Mouse (Mus musculus) intestine, embryonic 14.5 days (tissue): ENCODE results near the gene Topors. TPM values are rescaled to one million over a fixed set of nuclear protein-coding genes. Genes with fewer than 3 reads are reported as not detected.
"Not testable (repeated sequence)": the region's sequence is repeated elsewhere in the genome, so short reads cannot be mapped to it uniquely, and the experiment has no call there.

ENCODE experiments used
- ATAC-seq: fragments of 200-750 bp; cut with Nextera tagmentation; replicated peaks from 2 replicates; pipeline ENCODE4 v1.8.0; 2017; ENCODE audit warnings: low read depth, moderate number of reproducible peaks, moderate TSS enrichment, moderate library complexity; ENCODE audit not compliant: low FRiP score, low TSS enrichment
- DNase-seq: peaks from one replicate; pipeline ENCODE4 v3.0.0-alpha.2; 2018; ENCODE audit warnings: low spot score
- H3K27ac ChIP-seq: fragments of 300-500 bp; sonication (generic); 2 replicates; pipeline ENCODE4 v1.5.1; 2014; ENCODE audit warnings: low read depth, mild to moderate bottlenecking, control low read depth
- H3K27me3 ChIP-seq: fragments of 300-500 bp; sonication (generic); replicated peaks from 2 replicates; pipeline ENCODE4 v1.6.1; 2014; ENCODE audit warnings: low read length, control low read depth; ENCODE audit not compliant: control insufficient read depth, insufficient read depth
- H3K36me3 ChIP-seq: fragments of 300-500 bp; sonication (generic); 2 replicates; pipeline ENCODE4 v1.6.1; 2014; ENCODE audit warnings: low read length, control low read depth; ENCODE audit not compliant: control insufficient read depth, insufficient read depth
- H3K4me1 ChIP-seq: fragments of 300-500 bp; sonication (generic); replicated peaks from 2 replicates; pipeline ENCODE4 v1.6.1; 2014; ENCODE audit warnings: low read length, control low read depth, mixed read lengths; ENCODE audit not compliant: control insufficient read depth, insufficient read depth
- H3K4me2 ChIP-seq: fragments of 300-500 bp; sonication (generic); 2 replicates; pipeline ENCODE4 v1.6.1; 2014; ENCODE audit warnings: low read length
- H3K4me3 ChIP-seq: fragments of 300-500 bp; sonication (generic); 2 replicates; pipeline ENCODE4 v1.5.1; 2014; ENCODE audit warnings: low read depth, low read length, control low read depth, mixed read lengths
- H3K9ac ChIP-seq: fragments of 300-500 bp; sonication (generic); 2 replicates; pipeline ENCODE4 v1.6.1; 2014; ENCODE audit warnings: mild to moderate bottlenecking, low read length
- H3K9me3 ChIP-seq: fragments of 300-500 bp; sonication (generic); 2 replicates; pipeline ENCODE4 v1.6.1; 2016; ENCODE audit warnings: low read length, control low read depth; ENCODE audit not compliant: control insufficient read depth
- whole genome bisulfite sequencing: fragments of 180-500 bp; shearing (Covaris S2); extraction: QIAGEN DNeasy Blood & Tissue Kit; methylation state at CpG from one replicate; pipeline ENCODE4 v1.1.7; 2014; 5-methylcytosine and 5-hydroxymethylcytosine counted together
- polyA plus RNA-seq: library from polyadenylated mRNA; unstranded; fragments of >200 nt; fragmentation: Nextera tagmentation; extraction: Ambion mirVana; gene quantifications from 2 replicates; pipeline ENCODE4 v1.2.1, GENCODE M21; 2014

Topors gene
- polyA plus RNA-seq, 1 experiment from 2014 or later, result 40.6 TPM

DNA sequence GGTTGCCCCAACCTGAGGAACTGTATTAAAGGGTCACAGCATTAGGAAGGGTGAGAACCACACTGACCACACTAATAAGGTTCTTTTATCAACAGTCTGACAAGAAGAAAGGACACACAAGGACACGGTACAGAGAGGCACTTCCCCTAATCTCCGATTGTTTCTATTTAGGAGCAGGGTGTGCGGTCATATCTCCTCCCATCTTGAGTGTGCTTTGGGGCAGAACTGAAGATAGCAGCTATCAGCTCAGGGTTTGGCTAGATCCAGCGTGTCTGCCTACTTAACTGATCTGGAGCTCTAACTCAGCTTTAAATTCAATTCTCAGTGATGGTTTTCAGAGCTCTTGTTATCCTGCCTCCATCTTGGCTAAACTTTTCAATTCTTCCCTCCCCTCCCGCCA lies 29.5 kb upstream of the Topors start:
- WGBS, result 73% methylated on average over 5 of the region's 5 CpGs
- H3K9me3 ChIP-seq, result 0 out of 2 replicates have a peak, but pooled peaks cover under 1% of the 10 kb centered on the region
- H3K27ac ChIP-seq, result no peak overlapping the region
- no peak overlapping the region for H3K4me3 ChIP-seq
- DNase-seq, result no peak
- no peak overlapping the region for H3K9ac ChIP-seq
- no peak overlapping the region for H3K4me2 ChIP-seq
- no peaks in the 10 kb centered on the region for H3K27me3 ChIP-seq
- ATAC-seq, result no peak
- H3K36me3 ChIP-seq, result no peaks in the 10 kb centered on the region
- H3K4me1 ChIP-seq, result no peaks in the 10 kb centered on the region

DNA sequence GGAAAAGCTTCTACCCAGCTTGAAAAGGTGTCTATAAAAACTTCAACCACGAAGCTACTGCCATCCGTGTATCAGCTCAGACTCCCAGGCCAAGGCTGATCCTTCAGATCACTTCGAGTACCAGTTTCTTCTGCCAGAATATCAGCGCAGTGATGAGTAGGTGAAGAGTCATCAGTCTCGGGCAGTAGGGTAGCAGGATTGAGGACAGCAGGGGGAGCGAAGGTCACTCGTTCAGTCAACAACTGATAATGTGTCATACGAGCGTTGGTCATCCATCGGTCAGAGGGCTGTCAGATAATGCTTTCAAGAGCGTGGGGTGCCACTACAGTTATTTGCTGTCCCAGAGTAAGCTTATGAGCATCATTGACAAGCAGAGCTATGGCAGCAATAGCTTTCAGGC lies 21.9 kb upstream of the Topors start:
- not testable (repeated sequence) for ATAC-seq, H3K4me2 ChIP-seq, H3K9me3 ChIP-seq, H3K4me3 ChIP-seq, H3K36me3 ChIP-seq, H3K4me1 ChIP-seq, H3K27me3 ChIP-seq, H3K27ac ChIP-seq, DNase-seq, H3K9ac ChIP-seq
- WGBS, result 93% methylated on average over 11 of the region's 11 CpGs

DNA sequence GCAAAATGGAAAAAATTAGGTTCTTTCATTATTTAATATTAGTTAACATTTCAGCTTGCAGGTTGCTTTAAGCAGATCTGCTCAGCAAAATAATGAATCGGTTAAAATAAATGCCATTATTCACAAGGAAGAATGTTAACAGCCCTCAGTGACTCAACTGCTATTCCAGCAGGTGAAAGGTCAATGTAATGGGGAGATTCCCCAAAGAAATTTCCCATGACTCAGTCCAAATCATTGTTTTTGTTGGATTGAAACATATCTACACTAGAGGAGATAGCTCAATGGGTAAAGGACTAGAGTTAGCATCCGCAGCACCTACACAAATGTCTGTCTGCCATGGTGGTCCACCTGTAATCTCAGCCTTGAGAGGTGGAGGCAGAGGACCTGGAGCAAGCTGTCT lies 19.4 kb upstream of the Topors start:
- no peak for ATAC-seq
- 88% methylated on average over 2 of the region's 2 CpGs for WGBS

DNA sequence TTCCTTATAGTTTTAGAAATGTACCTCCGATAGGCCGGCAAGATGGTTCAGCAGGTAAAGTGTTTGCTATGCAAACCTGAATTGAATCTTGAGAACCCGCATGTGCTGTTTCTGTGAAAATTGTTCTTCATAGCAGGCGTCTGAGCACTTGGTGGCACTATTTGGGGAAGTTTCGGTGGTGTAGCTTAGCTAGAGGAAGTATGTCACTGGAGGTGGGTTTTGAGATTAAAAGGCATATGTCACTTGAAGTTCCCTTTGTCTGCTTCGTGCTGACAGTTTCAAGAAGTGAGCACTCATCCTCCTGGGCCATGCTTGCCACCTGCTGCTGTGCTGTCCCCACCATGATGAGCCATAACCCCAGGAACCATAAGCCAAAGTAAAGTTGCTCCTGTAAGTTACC lies 17.8 kb upstream of the Topors start:
- H3K4me3 ChIP-seq, result no peak overlapping the region
- no peak overlapping the region for H3K9ac ChIP-seq
- WGBS, result 78% methylated on average over 6 of the region's 6 CpGs
- 0 out of 2 replicates have a peak, but pooled peaks cover 3% of the 10 kb centered on the region for H3K9me3 ChIP-seq
- H3K27ac ChIP-seq, result no peak overlapping the region
- no peaks in the 10 kb centered on the region for H3K4me1 ChIP-seq
- H3K4me2 ChIP-seq, result no peak overlapping the region
- no peak for ATAC-seq
- no peaks in the 10 kb centered on the region for H3K36me3 ChIP-seq
- H3K27me3 ChIP-seq, result no peaks in the 10 kb centered on the region
- no peak for DNase-seq

More for the DNA sequence above, 19.4 kb upstream of the Topors start:
- Histone ChIP-seq H3K9me3 (0 out of 2 replicates have a peak, but pooled peaks cover 5% of the 10 kb centered on the region), H3K27me3 (no peaks in the 10 kb centered on the region), H3K4me3 (no peak overlapping the region), H3K27ac (no peak overlapping the region), H3K36me3 (no peaks in the 10 kb centered on the region), H3K9ac (no peak overlapping the region), H3K4me1 (no peaks in the 10 kb centered on the region), H3K4me2 (no peak overlapping the region)
- no peak for DNase-seq

DNA sequence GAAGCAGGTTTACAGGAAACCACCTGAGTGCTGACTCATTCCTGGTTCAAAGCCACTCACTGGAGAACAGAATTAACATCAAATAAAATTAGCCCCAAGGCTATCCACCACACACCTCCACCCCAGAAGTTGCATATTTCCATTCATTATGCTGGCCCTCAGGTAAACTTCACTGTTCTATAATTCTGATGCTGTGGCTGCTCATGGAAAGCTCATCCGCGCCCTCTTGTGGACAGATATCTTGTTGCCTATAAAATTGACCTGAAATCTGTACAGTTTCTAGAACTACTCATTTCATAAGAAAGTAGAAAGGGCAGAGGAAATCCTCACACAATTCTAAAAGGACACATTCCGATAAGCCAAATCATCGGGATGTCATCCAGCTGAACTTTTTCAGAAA lies 15.9 kb upstream of the Topors start:
- H3K36me3 ChIP-seq, result no peaks in the 10 kb centered on the region
- H3K27me3 ChIP-seq, result no peaks in the 10 kb centered on the region
- H3K4me2 ChIP-seq, result no peak overlapping the region
- H3K4me1 ChIP-seq, result no peaks in the 10 kb centered on the region
- ATAC-seq (no peak), DNase-seq (peak; percentile 79)
- H3K9ac ChIP-seq, result no peak overlapping the region
- WGBS, result 20% methylated on average over 4 of the region's 4 CpGs
- H3K9me3 ChIP-seq, result 0 out of 2 replicates have a peak, but pooled peaks cover under 1% of the 10 kb centered on the region
- no peak overlapping the region for H3K27ac ChIP-seq
- H3K4me3 ChIP-seq, result no peak overlapping the region

DNA sequence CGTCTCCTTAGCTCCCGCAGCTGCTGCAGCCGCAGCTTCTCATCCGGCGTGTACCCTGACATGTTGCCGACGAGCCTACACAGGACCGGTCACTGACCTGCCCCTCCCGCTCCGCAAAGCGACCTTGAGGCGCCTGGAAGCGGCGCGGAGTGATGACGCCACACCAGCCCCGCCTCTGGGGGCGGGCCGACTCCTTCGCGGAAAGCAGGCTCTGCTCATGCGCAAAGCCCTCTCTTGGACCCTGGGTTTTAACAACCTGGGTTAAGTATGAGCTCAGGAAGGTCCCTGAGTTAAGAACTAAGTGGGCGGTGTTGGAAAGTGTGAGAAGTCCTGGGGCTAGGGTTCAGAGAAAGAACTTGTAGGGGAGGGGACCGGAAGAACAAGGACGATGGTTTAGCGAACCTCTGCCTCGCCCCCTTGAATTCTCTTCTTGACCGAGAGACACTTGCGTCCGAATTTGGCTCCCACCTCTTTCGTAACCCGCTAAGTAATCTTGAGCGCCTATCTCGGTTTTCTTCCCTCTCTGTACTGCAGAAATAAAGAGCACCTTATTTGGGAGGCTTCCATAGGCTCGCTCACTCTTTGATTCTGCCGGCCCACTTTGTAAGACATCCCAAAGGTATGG lies 9.7 kb upstream of the Topors start, which contains the start of gene Ndufb6:
Gene Ndufb6, minus strand, starts transcription at position 146 of the 625 bp plus-strand sequence.
- peak within 1 kb of the TSS; percentile 76 for H3K27ac ChIP-seq
- H3K4me3 ChIP-seq, result peak within 1 kb of the TSS; percentile 94
- ATAC-seq, result peak; percentile 98
- H3K4me1 ChIP-seq, result peaks cover 8% of the 10 kb centered on the region; the same call in 1 of the 2 replicates
- under 1% methylated on average over 36 of the region's 36 CpGs for WGBS
- peak within 1 kb of the TSS; percentile 76 for H3K4me2 ChIP-seq
- H3K27me3 ChIP-seq, result no peaks in the 10 kb centered on the region
- H3K9ac ChIP-seq, result peak within 1 kb of the TSS; percentile 91
- no peaks in the 10 kb centered on the region for H3K9me3 ChIP-seq
- peaks cover 25% of the 10 kb centered on the region for H3K36me3 ChIP-seq
- peak; percentile 99 for DNase-seq

DNA sequence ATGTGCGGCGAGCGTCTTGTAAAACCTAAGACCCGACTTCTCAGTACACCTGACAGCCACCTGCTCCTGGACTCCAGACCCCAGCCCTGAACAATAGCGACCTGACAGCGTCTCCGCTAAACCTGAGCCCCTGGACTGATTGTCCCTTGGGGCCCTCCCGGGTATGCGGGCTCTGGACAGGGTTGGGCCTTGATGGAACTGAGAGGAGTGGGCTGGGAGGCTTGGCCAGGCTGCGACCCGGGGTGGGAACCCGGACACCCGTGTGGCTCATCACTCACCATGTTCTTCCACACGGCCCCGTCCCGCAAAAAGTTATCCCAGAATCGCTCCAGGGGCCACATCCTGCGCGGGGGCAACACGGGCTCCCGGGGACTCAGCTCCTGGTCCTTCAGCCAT lies 9.2 kb upstream of the Topors start:
- 1% methylated on average over 21 of the region's 21 CpGs for WGBS
- H3K4me1 ChIP-seq, result peaks cover 8% of the 10 kb centered on the region; the same call in 1 of the 2 replicates
- peak overlapping the region; percentile 91 for H3K9ac ChIP-seq
- peak overlapping the region; percentile 94 for H3K4me3 ChIP-seq
- ATAC-seq, result peak; percentile 73
- H3K4me2 ChIP-seq, result peak overlapping the region; percentile 76
- peak overlapping the region; percentile 76 for H3K27ac ChIP-seq
- peaks cover 26% of the 10 kb centered on the region for H3K36me3 ChIP-seq
- no peak for DNase-seq
- no peaks in the 10 kb centered on the region for H3K27me3 ChIP-seq
- H3K9me3 ChIP-seq, result no peaks in the 10 kb centered on the region

DNA sequence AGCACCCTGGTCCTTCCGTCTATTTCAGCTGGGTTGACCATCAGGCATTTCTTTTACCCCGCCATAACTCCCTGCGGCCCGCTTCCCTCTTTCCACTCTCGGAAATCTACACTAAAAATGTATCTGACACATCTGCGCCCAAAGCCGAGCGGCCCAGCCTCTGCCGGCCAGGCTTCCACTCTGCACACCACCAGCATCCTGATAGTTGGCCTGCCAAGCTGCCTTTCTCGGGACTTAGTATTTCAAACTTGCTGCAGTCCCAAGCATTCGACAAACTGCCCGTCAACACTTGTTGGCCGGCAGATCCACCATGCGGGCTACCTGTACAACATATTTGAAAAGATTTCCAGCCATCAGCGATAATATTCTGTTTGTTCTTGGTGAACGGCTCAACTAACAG lies 815 bp downstream of the Topors start:
- H3K27me3 ChIP-seq, result no peaks in the 10 kb centered on the region
- peak overlapping the region; percentile 98 for H3K27ac ChIP-seq
- H3K4me2 ChIP-seq, result peak overlapping the region; percentile 81
- DNase-seq, result no peak
- peaks cover 19% of the 10 kb centered on the region for H3K4me1 ChIP-seq
- under 1% methylated on average over 16 of the region's 16 CpGs for WGBS
- H3K9me3 ChIP-seq, result no peaks in the 10 kb centered on the region
- H3K9ac ChIP-seq, result peak overlapping the region; percentile 95
- no peak for ATAC-seq
- peak overlapping the region; percentile 94 for H3K4me3 ChIP-seq
- peaks cover 40% of the 10 kb centered on the region for H3K36me3 ChIP-seq
